Mouse (Mus musculus): ENCODE data around the gene Ppp1r1c. TPM values are rescaled to one million over a fixed set of nuclear protein-coding genes. Genes with fewer than 3 reads are reported as not detected.
A peak's percentile ranks its signal among the peaks of the same experiment; 100 is the strongest.

The Ppp1r1c gene
- total RNA-seq, 2 experiments from 2014 or later: 0.25 TPM; not detected in 1

GRCm38 (mm10) chr2:79738958-79739357, 31.4 kb downstream of the Ppp1r1c start:
- no peak for DNase-seq (ENCODE audit: low spot score)
- intact Hi-C loops (cut with DNase I): no loop called here

GRCm38 (mm10) chr2:79741966-79742365, 34.4 kb downstream of the Ppp1r1c start:
- intact Hi-C loops (cut with DNase I): no loop called here
- DNase-seq (ENCODE audit: low spot score): no peak

GRCm38 (mm10) chr2:79744164-79744563, 36.6 kb downstream of the Ppp1r1c start:
- intact Hi-C loops (cut with DNase I): no loop called here

GRCm38 (mm10) chr2:79751685-79752084, 44.1 kb downstream of the Ppp1r1c start:
- DNase-seq (ENCODE audit: low spot score): no peak
- intact Hi-C loops (cut with DNase I): no loop called here

More at GRCm38 (mm10) chr2:79744164-79744563, 36.6 kb downstream of the Ppp1r1c start:
- no peak for DNase-seq (ENCODE audit: low spot score)

- peak; percentile 2 for DNase-seq (ENCODE audit: low spot score)
- intact Hi-C loops (cut with DNase I): no loop called here
These were observed 52.4 kb downstream of the Ppp1r1c start for GRCm38 (mm10) chr2:79760018-79760417.

GRCm38 (mm10) chr2:79762723-79763388, 55.3 kb downstream of the Ppp1r1c start:
- intact Hi-C loops (cut with DNase I): no loop called here
- no peak for DNase-seq (ENCODE audit: low spot score)

GRCm38 (mm10) chr2:79765032-79765431, 57.5 kb downstream of the Ppp1r1c start:
- DNase-seq (ENCODE audit: low spot score): no peak
- intact Hi-C loops (cut with DNase I): no loop called here

GRCm38 (mm10) chr2:79765723-79766122, 58.1 kb downstream of the Ppp1r1c start:
- no peak for DNase-seq (ENCODE audit: low spot score)
- intact Hi-C loops (cut with DNase I): no loop called here

- no peak for DNase-seq (ENCODE audit: low spot score)
- intact Hi-C loops (cut with DNase I): no loop called here
These were observed 61.0 kb downstream of the Ppp1r1c start for GRCm38 (mm10) chr2:79768625-79769024.

- intact Hi-C loops (cut with DNase I): loop anchor here (10.0 kb wide), 2 partner anchors 126 to 816 kb away; no protein-coding TSS in a partner anchor
These were observed 62.7 kb downstream of the Ppp1r1c start for GRCm38 (mm10) chr2:79770307-79770706.

GRCm38 (mm10) chr2:79774372-79774771, 66.8 kb downstream of the Ppp1r1c start:
- intact Hi-C loops (cut with DNase I): loop anchor here (1.0 to 10.0 kb wide), 4 partner anchors 130 to 820 kb away; no protein-coding TSS in a partner anchor
- DNase-seq (ENCODE audit: low spot score): peak; percentile 23

More at GRCm38 (mm10) chr2:79770307-79770706, 62.7 kb downstream of the Ppp1r1c start:
- DNase-seq (ENCODE audit: low spot score): no peak

- intact Hi-C loops (cut with DNase I): loop anchor here (10.0 kb wide), 2 partner anchors 133 to 823 kb away; no protein-coding TSS in a partner anchor
- no peak for DNase-seq (ENCODE audit: low spot score)
These were observed 70.2 kb downstream of the Ppp1r1c start for GRCm38 (mm10) chr2:79777801-79778200.

GRCm38 (mm10) chr2:79780772-79781171, 73.2 kb downstream of the Ppp1r1c start:
- intact Hi-C loops (cut with DNase I): loop anchor here (10.0 kb wide), 1 partner anchor 484 kb away; no protein-coding TSS in a partner anchor
- DNase-seq (ENCODE audit: low spot score): no peak

- intact Hi-C loops (cut with DNase I): loop anchor here (10.0 kb wide), 1 partner anchor 479 kb away; no protein-coding TSS in a partner anchor
- no peak for DNase-seq (ENCODE audit: low spot score)
These were observed 78.1 kb downstream of the Ppp1r1c start for GRCm38 (mm10) chr2:79785541-79786134.

- intact Hi-C loops (cut with DNase I): loop anchor here (10.0 kb wide), 1 partner anchor 478 kb away; no protein-coding TSS in a partner anchor
- no peak for DNase-seq (ENCODE audit: low spot score)
These were observed 78.9 kb downstream of the Ppp1r1c start for GRCm38 (mm10) chr2:79786467-79786866.

- no peak for DNase-seq (ENCODE audit: low spot score)
These were observed 85.6 kb downstream of the Ppp1r1c start for GRCm38 (mm10) chr2:79793186-79793585.

GRCm38 (mm10) chr2:79797444-79797843, 89.9 kb downstream of the Ppp1r1c start:
- no peak for DNase-seq (ENCODE audit: low spot score)
- intact Hi-C loops (cut with DNase I): no loop called here

More at GRCm38 (mm10) chr2:79793186-79793585, 85.6 kb downstream of the Ppp1r1c start:
- intact Hi-C loops (cut with DNase I): no loop called here

GRCm38 (mm10) chr2:79798627-79799026, 91.0 kb downstream of the Ppp1r1c start:
- no peak for DNase-seq (ENCODE audit: low spot score)
- intact Hi-C loops (cut with DNase I): no loop called here

- intact Hi-C loops (cut with DNase I): no loop called here
- DNase-seq (ENCODE audit: low spot score): no peak
These were observed 108.3 kb downstream of the Ppp1r1c start for GRCm38 (mm10) chr2:79815708-79816484.

GRCm38 (mm10) chr2:79819543-79819942, 112.0 kb downstream of the Ppp1r1c start:
- intact Hi-C loops (cut with DNase I): no loop called here
- DNase-seq (ENCODE audit: low spot score): no peak

All from heart, postnatal 25 days (tissue).